Mouse (Mus musculus): Measurements from ENCODE around the gene Krtap2-4. TPM values are rescaled to one million over a fixed set of nuclear protein-coding genes. Genes with fewer than 3 reads are reported as not detected.
"Not testable (repeated sequence)": the region's sequence is repeated elsewhere in the genome, so short reads cannot be mapped to it uniquely, and the experiment has no call there.

Gene Krtap2-4
- polyA plus RNA-seq, 1 experiment from 2014 or later, result not detected

DNA sequence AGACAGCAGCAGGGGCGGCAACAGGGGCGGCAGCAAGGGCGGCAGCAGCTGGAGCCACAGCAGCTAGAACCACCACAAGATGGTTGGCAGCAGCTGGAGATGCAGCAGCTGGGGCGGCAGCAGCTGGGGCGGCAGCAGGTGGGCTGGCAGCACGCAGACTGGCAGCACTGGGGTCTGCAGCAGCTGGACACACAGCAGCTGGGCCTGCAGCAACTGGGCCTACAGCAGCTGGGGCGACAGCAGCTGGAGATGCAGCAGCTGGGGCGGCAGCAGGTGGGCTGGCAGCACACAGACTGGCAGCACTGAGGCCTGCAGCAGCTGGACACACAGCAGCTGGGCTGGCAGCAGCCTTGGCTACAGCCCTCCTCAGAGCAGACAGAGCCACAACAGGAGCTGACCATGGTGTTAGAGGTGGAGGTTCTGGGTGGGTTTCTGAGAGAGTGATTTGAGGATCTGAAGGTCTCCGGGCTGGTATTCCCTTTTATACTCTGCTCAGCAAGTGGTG lies 29.0 kb upstream of the Krtap2-4 start, which contains the start of gene Krtap4-7:
Krtap4-7 (minus strand) TSS at position 455 of the 505 bp plus-strand sequence.
- not testable (repeated sequence) for H3K9ac ChIP-seq (replicated peaks; ENCODE audit: low read depth, low read length); H3K4me3 ChIP-seq (ENCODE audit: low read depth, low read length); H3K4me2 ChIP-seq (replicated peaks; ENCODE audit: low read depth, low read length); H3K9me3 ChIP-seq (ENCODE audit: control insufficient read depth, low read depth, low read length); H3K27ac ChIP-seq (ENCODE audit: low read length); H3K27me3 ChIP-seq (ENCODE audit: control insufficient read depth, insufficient read depth, low read length); H3K36me3 ChIP-seq (ENCODE audit: control insufficient read depth, insufficient read depth, low read length); H3K4me1 ChIP-seq (ENCODE audit: control insufficient read depth, insufficient read depth, low read length); ATAC-seq (ENCODE audit: insufficient number of reproducible peaks, insufficient read depth, low FRiP score, low read depth)
- 86% methylated on average over 9 of the region's 9 CpGs for WGBS

DNA sequence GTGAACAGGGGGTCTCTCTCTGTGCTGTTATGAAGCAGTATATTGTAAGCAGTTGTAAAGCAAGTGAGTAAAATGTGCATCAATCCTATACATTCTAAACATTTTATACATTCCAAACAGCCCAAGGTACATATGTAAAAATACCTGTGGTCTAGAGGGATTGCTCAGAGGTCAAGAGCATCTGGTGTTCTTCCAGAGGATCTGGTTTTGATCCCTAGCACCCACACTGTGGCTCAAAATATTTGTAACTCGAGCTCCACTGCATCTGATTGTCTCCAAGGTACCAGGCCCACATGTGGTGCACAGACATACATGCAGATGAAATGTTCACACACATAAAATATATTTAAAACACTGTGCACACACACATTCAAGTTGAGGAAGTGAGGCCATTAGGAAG lies 26.3 kb upstream of the Krtap2-4 start:
- no peak overlapping the region for H3K4me3 ChIP-seq (ENCODE audit: low read depth, low read length)
- no peaks in the 10 kb centered on the region for H3K9me3 ChIP-seq (ENCODE audit: control insufficient read depth, low read depth, low read length)
- ATAC-seq (ENCODE audit: insufficient number of reproducible peaks, insufficient read depth, low FRiP score, low read depth), result no peak
- H3K4me1 ChIP-seq (ENCODE audit: control insufficient read depth, insufficient read depth, low read length), result no peaks in the 10 kb centered on the region
- 31% methylated on average over 1 of the region's 1 CpGs for WGBS
- no peak overlapping the region for H3K27ac ChIP-seq (ENCODE audit: low read length)
- H3K27me3 ChIP-seq (ENCODE audit: control insufficient read depth, insufficient read depth, low read length), result no peaks in the 10 kb centered on the region
- H3K36me3 ChIP-seq (ENCODE audit: control insufficient read depth, insufficient read depth, low read length), result no peaks in the 10 kb centered on the region
- no peak overlapping the region for H3K4me2 ChIP-seq (replicated peaks; ENCODE audit: low read depth, low read length)
- no peak overlapping the region for H3K9ac ChIP-seq (replicated peaks; ENCODE audit: low read depth, low read length)

DNA sequence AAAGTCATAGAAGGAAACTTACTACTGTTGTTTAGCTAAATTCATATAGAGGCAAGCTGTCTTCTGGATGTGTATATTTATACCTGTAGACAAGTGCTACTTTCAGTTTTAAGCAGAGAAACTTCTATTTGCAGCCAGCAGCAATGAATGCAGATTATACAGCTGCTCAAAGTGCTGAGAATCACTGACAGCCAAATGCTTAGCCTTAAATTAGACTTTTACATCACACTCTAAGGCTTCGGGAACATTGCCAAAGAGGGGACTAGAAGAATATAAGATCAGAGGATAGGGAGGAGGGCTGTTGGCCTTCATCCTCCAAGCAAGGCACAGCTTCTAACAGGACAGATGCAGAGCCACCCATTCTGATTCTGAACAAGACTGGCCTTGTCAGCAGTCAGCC lies 22.4 kb upstream of the Krtap2-4 start:
- no peaks in the 10 kb centered on the region for H3K36me3 ChIP-seq (ENCODE audit: control insufficient read depth, insufficient read depth, low read length)
- H3K4me2 ChIP-seq (replicated peaks; ENCODE audit: low read depth, low read length), result no peak overlapping the region
- no peak for ATAC-seq (ENCODE audit: insufficient number of reproducible peaks, insufficient read depth, low FRiP score, low read depth)
- no peak overlapping the region for H3K27ac ChIP-seq (ENCODE audit: low read length)
- H3K4me3 ChIP-seq (ENCODE audit: low read depth, low read length), result no peak overlapping the region
- H3K27me3 ChIP-seq (ENCODE audit: control insufficient read depth, insufficient read depth, low read length), result no peaks in the 10 kb centered on the region
- no peak overlapping the region for H3K9ac ChIP-seq (replicated peaks; ENCODE audit: low read depth, low read length)
- no peaks in the 10 kb centered on the region for H3K9me3 ChIP-seq (ENCODE audit: control insufficient read depth, low read depth, low read length)
- WGBS, result 67% methylated on average over 1 of the region's 1 CpGs
- no peaks in the 10 kb centered on the region for H3K4me1 ChIP-seq (ENCODE audit: control insufficient read depth, insufficient read depth, low read length)

DNA sequence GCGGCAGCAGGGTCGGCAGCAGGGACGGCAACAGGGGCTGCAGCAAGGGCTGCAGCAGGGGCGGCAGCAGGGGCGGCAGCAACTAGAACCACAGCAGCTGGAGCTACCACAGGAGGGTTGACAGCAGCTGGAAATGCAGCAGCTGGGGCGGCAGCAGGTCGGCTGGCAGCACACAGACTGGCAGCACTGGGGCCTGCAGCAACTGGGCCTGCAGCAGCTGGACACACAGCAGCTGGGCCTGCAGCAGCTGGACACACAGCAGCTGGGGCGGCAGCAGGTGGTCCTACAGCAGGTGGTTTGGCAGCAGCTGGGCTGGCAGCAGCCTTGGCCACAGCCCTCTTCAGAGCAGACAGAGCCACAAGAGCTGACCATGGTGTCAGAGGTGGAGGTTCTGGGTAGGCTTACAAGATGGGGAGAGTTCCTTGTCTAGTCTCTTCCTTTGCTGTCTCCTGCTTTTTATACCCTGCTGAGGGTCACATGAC lies 20.0 kb upstream of the Krtap2-4 start, which contains the start of gene Krtap4-2:
Krtap4-2 (minus strand) TSS at position 432 of the 482 bp plus-strand sequence.
- no peaks in the 10 kb centered on the region for H3K4me1 ChIP-seq (ENCODE audit: control insufficient read depth, insufficient read depth, low read length)
- H3K9me3 ChIP-seq (ENCODE audit: control insufficient read depth, low read depth, low read length), result no peaks in the 10 kb centered on the region
- H3K4me3 ChIP-seq (ENCODE audit: low read depth, low read length), result no peak within 1 kb of the TSS
- no peak within 1 kb of the TSS for H3K27ac ChIP-seq (ENCODE audit: low read length)
- WGBS, result 30% methylated on average over 8 of the region's 8 CpGs
- H3K9ac ChIP-seq (replicated peaks; ENCODE audit: low read depth, low read length), result no peak within 1 kb of the TSS
- H3K27me3 ChIP-seq (ENCODE audit: control insufficient read depth, insufficient read depth, low read length), result no peaks in the 10 kb centered on the region
- no peak within 1 kb of the TSS for H3K4me2 ChIP-seq (replicated peaks; ENCODE audit: low read depth, low read length)
- no peaks in the 10 kb centered on the region for H3K36me3 ChIP-seq (ENCODE audit: control insufficient read depth, insufficient read depth, low read length)
- ATAC-seq (ENCODE audit: insufficient number of reproducible peaks, insufficient read depth, low FRiP score, low read depth), result no peak

DNA sequence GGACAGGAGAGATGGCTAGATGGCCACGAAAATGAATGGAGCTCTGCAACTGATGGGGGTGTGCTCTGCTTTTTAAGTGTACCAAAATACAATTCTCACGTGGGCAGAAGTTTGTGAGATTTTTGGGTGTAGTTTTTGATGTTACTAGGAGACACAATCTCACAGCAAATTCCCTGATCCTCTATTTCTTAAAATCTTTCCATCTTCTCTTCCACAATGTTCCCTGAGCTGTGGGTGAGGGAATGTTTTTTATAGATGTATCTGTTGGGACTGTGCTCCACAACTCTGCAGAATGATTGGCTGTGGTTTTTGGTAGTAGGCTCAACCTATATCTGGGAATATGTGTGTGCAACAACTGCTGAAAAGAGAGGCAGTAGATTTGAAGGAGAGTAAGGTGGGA lies 18.6 kb upstream of the Krtap2-4 start:
- H3K4me3 ChIP-seq (ENCODE audit: low read depth, low read length), result no peak overlapping the region
- H3K9me3 ChIP-seq (ENCODE audit: control insufficient read depth, low read depth, low read length), result no peaks in the 10 kb centered on the region
- no peak overlapping the region for H3K27ac ChIP-seq (ENCODE audit: low read length)
- H3K27me3 ChIP-seq (ENCODE audit: control insufficient read depth, insufficient read depth, low read length), result no peaks in the 10 kb centered on the region
- H3K4me1 ChIP-seq (ENCODE audit: control insufficient read depth, insufficient read depth, low read length), result no peaks in the 10 kb centered on the region
- 72% methylated on average over 2 of the region's 2 CpGs for WGBS
- H3K4me2 ChIP-seq (replicated peaks; ENCODE audit: low read depth, low read length), result no peak overlapping the region
- no peaks in the 10 kb centered on the region for H3K36me3 ChIP-seq (ENCODE audit: control insufficient read depth, insufficient read depth, low read length)
- no peak for ATAC-seq (ENCODE audit: insufficient number of reproducible peaks, insufficient read depth, low FRiP score, low read depth)
- no peak overlapping the region for H3K9ac ChIP-seq (replicated peaks; ENCODE audit: low read depth, low read length)

DNA sequence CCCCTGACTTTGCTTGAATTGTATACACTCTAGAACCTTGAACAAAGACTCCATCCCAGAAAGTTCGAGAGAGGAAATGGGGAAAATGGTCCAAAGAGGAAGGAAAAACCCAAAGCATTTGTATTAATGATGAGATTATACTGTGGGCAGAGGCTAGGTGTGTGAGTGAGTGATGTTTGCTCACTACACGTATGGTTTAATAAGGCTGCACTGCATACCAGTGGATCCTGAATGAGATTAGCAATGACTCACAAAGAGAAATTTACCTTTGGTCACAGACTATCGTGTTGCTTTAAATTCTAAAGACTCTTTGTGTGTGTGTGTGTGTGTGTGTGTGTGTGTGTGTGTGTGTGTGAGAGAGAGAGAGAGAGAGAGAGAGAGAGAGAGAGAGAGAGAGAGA lies 16.2 kb upstream of the Krtap2-4 start:
- no peaks in the 10 kb centered on the region for H3K4me1 ChIP-seq (ENCODE audit: control insufficient read depth, insufficient read depth, low read length)
- no peaks in the 10 kb centered on the region for H3K9me3 ChIP-seq (ENCODE audit: control insufficient read depth, low read depth, low read length)
- no peak overlapping the region for H3K27ac ChIP-seq (ENCODE audit: low read length)
- ATAC-seq (ENCODE audit: insufficient number of reproducible peaks, insufficient read depth, low FRiP score, low read depth), result no peak
- 62% methylated on average over 3 of the region's 3 CpGs for whole genome bisulfite sequencing
- no peak overlapping the region for H3K4me2 ChIP-seq (replicated peaks; ENCODE audit: low read depth, low read length)
- no peaks in the 10 kb centered on the region for H3K36me3 ChIP-seq (ENCODE audit: control insufficient read depth, insufficient read depth, low read length)
- H3K9ac ChIP-seq (replicated peaks; ENCODE audit: low read depth, low read length), result no peak overlapping the region
- H3K4me3 ChIP-seq (ENCODE audit: low read depth, low read length), result no peak overlapping the region
- H3K27me3 ChIP-seq (ENCODE audit: control insufficient read depth, insufficient read depth, low read length), result no peaks in the 10 kb centered on the region

DNA sequence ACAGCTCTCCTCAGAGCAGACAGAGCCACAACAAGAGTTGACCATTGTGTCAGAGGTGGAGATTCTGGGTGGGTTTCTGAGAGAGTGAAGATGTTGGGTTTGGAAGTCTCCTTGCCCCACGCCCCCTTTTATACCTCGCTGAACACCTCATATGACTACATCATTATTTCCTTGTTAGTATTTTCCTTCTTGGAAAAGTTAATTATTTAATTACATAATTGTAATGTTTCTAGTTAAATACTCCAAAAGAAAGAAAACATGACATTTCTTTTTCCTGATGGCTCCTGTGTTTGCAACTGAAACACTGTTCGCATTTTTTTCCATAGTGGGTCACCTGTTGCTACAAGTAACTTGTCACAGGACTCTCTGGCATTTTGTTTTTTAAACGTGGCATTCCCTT lies 13.5 kb upstream of the Krtap2-4 start, which contains the start of gene Krtap4-1:
Krtap4-1 (minus strand) TSS at position 101 of the 400 bp plus-strand sequence.
- no peak within 1 kb of the TSS for H3K9ac ChIP-seq (replicated peaks; ENCODE audit: low read depth, low read length)
- no peaks in the 10 kb centered on the region for H3K9me3 ChIP-seq (ENCODE audit: control insufficient read depth, low read depth, low read length)
- H3K4me2 ChIP-seq (replicated peaks; ENCODE audit: low read depth, low read length), result no peak within 1 kb of the TSS
- no peaks in the 10 kb centered on the region for H3K4me1 ChIP-seq (ENCODE audit: control insufficient read depth, insufficient read depth, low read length)
- no peaks in the 10 kb centered on the region for H3K36me3 ChIP-seq (ENCODE audit: control insufficient read depth, insufficient read depth, low read length)
- H3K27ac ChIP-seq (ENCODE audit: low read length), result no peak within 1 kb of the TSS
- ATAC-seq (ENCODE audit: insufficient number of reproducible peaks, insufficient read depth, low FRiP score, low read depth), result no peak
- H3K27me3 ChIP-seq (ENCODE audit: control insufficient read depth, insufficient read depth, low read length), result no peaks in the 10 kb centered on the region
- WGBS, result 83% methylated on average over 4 of the region's 4 CpGs
- no peak within 1 kb of the TSS for H3K4me3 ChIP-seq (ENCODE audit: low read depth, low read length)

DNA sequence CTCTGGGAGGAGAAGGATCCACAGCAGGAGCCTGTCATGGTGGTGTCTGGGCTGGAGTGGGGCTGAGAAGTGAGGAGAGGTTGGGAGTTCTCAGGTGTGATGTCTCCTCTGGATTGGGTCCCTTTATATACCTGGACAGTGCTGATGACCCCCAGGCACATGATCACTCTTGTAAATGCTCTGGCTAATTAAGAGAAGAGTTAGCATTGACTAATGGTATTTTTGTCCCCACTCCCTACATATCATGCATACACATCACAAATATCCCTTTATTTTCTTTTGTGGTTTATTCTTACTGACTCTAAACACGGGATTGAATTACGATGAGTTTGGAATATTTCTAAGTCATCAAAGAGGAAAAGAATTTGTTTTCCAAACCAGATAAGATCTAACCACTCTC lies 5.7 kb upstream of the Krtap2-4 start, which contains the start of gene Gm11562:
Gm11562 (minus strand) TSS at position 101 of the 400 bp plus-strand sequence.
- H3K9me3 ChIP-seq (ENCODE audit: control insufficient read depth, low read depth, low read length), result no peaks in the 10 kb centered on the region
- 72% methylated on average over 2 of the region's 2 CpGs for WGBS
- no peaks in the 10 kb centered on the region for H3K4me1 ChIP-seq (ENCODE audit: control insufficient read depth, insufficient read depth, low read length)
- H3K4me2 ChIP-seq (replicated peaks; ENCODE audit: low read depth, low read length), result no peak within 1 kb of the TSS
- H3K9ac ChIP-seq (replicated peaks; ENCODE audit: low read depth, low read length), result no peak within 1 kb of the TSS
- H3K36me3 ChIP-seq (ENCODE audit: control insufficient read depth, insufficient read depth, low read length), result no peaks in the 10 kb centered on the region
- no peak for ATAC-seq (ENCODE audit: insufficient number of reproducible peaks, insufficient read depth, low FRiP score, low read depth)
- H3K4me3 ChIP-seq (ENCODE audit: low read depth, low read length), result no peak within 1 kb of the TSS
- H3K27ac ChIP-seq (ENCODE audit: low read length), result no peak within 1 kb of the TSS
- H3K27me3 ChIP-seq (ENCODE audit: control insufficient read depth, insufficient read depth, low read length), result no peaks in the 10 kb centered on the region

DNA sequence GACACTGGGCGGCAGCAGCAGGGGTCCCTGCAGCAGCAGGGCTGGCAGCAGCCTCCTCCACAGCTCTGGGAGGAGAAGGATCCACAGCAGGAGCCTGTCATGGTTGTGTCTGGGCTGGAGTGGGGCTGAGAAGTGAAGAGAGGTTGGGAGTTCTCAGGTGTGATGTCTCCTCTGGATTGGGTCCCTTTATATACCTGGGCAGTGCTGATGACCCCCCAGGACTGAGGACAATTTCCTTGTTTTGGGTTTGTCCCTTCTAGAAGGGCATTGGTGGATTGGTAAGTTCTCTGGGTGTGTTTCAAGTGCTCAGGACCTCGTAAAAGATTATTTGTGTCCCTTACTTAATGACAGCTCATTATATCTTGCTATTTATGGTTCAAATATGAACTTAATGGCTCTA lies 4.6 kb downstream of the Krtap2-4 start, which contains the start of gene Gm11937:
Gm11937 (minus strand) TSS at position 101 of the 400 bp plus-strand sequence.
- H3K4me3 ChIP-seq (ENCODE audit: low read depth, low read length); H3K9ac ChIP-seq (replicated peaks; ENCODE audit: low read depth, low read length); ATAC-seq (ENCODE audit: insufficient number of reproducible peaks, insufficient read depth, low FRiP score, low read depth); H3K4me2 ChIP-seq (replicated peaks; ENCODE audit: low read depth, low read length); H3K9me3 ChIP-seq (ENCODE audit: control insufficient read depth, low read depth, low read length); H3K4me1 ChIP-seq (ENCODE audit: control insufficient read depth, insufficient read depth, low read length); H3K27me3 ChIP-seq (ENCODE audit: control insufficient read depth, insufficient read depth, low read length); H3K27ac ChIP-seq (ENCODE audit: low read length); H3K36me3 ChIP-seq (ENCODE audit: control insufficient read depth, insufficient read depth, low read length): not testable (repeated sequence)
- 66% methylated on average over 1 of the region's 2 CpGs for WGBS

All from stomach, embryonic 14.5 days (tissue).